Mouse (Mus musculus) adrenal gland, postnatal 10 days (tissue): ENCODE measurements around the gene 4930455H04Rik. TPM values are rescaled to one million over a fixed set of nuclear protein-coding genes. Genes with fewer than 3 reads are reported as not detected.

Experiments
- DNase-seq: peaks from one replicate; pipeline ENCODE4 v3.0.0; 2021; ENCODE audit warnings: mixed read lengths
- long read RNA-seq, 2 experiments: library from polyadenylated mRNA; stranded (forward); transcript quantifications; one replicate each; pipeline ENCODE4 v2.0.0; 2021
- total RNA-seq, 2 experiments: library from RNA; stranded (reverse); gene quantifications; 2 replicates each; pipeline ENCODE4 v1.2.3; 2021

4930455H04Rik gene
- under 1 TPM in 1 of 2 experiments, not detected in 1; 0.21 TPM for total RNA-seq
- long read RNA-seq, experiment 1: 0 reads
- long read RNA-seq, experiment 2: 0 reads

GRCm38 (mm10) chr3:116967967-116968366, at the start of gene 4930455H04Rik:
Gene 4930455H04Rik (plus strand): TSS chr3:116968267.
- no peak for DNase-seq

GRCm38 (mm10) chr3:116921535-116921934, 46.5 kb upstream of the 4930455H04Rik start:
- DNase-seq: no peak

- DNase-seq: no peak
These were observed 45.0 kb upstream of the 4930455H04Rik start for GRCm38 (mm10) chr3:116923042-116923441.

GRCm38 (mm10) chr3:116928994-116929393, 39.1 kb upstream of the 4930455H04Rik start:
- DNase-seq: no peak

- DNase-seq: no peak
These were observed 34.9 kb upstream of the 4930455H04Rik start for GRCm38 (mm10) chr3:116933158-116933557.

- DNase-seq: no peak
These were observed 31.0 kb upstream of the 4930455H04Rik start for GRCm38 (mm10) chr3:116936934-116937691.

GRCm38 (mm10) chr3:116940804-116941558, 27.1 kb upstream of the 4930455H04Rik start:
- DNase-seq: no peak

- DNase-seq: no peak
These were observed 26.4 kb upstream of the 4930455H04Rik start for GRCm38 (mm10) chr3:116941559-116942117.

GRCm38 (mm10) chr3:116942751-116943150, 25.3 kb upstream of the 4930455H04Rik start:
- no peak for DNase-seq

GRCm38 (mm10) chr3:116943422-116943821, 24.6 kb upstream of the 4930455H04Rik start:
- DNase-seq: no peak

- no peak for DNase-seq
These were observed 21.6 kb upstream of the 4930455H04Rik start for GRCm38 (mm10) chr3:116946476-116946875.

- DNase-seq: peak; percentile 38
These were observed 17.4 kb upstream of the 4930455H04Rik start for GRCm38 (mm10) chr3:116950665-116951115.

GRCm38 (mm10) chr3:116951489-116951888, 16.6 kb upstream of the 4930455H04Rik start:
- DNase-seq: no peak

- DNase-seq: peak; percentile 52
These were observed 15.7 kb upstream of the 4930455H04Rik start for GRCm38 (mm10) chr3:116952242-116952899.

GRCm38 (mm10) chr3:116953366-116953765, 14.7 kb upstream of the 4930455H04Rik start:
- peak; percentile 47 for DNase-seq

GRCm38 (mm10) chr3:116955061-116955460, 13.0 kb upstream of the 4930455H04Rik start:
- DNase-seq: peak; percentile 48

- no peak for DNase-seq
These were observed 7.7 kb upstream of the 4930455H04Rik start for GRCm38 (mm10) chr3:116960414-116960813.

GRCm38 (mm10) chr3:116961354-116962142, 6.5 kb upstream of the 4930455H04Rik start:
- no peak for DNase-seq

- DNase-seq: no peak
These were observed 4.9 kb upstream of the 4930455H04Rik start for GRCm38 (mm10) chr3:116963213-116963612.

GRCm38 (mm10) chr3:116964426-116964825, 3.6 kb upstream of the 4930455H04Rik start:
- peak; percentile 72 for DNase-seq

GRCm38 (mm10) chr3:116966225-116966624, 1.8 kb upstream of the 4930455H04Rik start:
- peak; percentile 82 for DNase-seq
